Mouse (Mus musculus) limb, embryonic 14.5 days (tissue): ENCODE results near the gene Riiad1. TPM values are rescaled to one million over a fixed set of nuclear protein-coding genes. Genes with fewer than 3 reads are reported as not detected.
A peak's percentile ranks its signal among the peaks of the same experiment; 100 is the strongest.

Experiments
- ATAC-seq: fragments of 200-750 bp; cut with Nextera tagmentation; 2 replicates; pipeline ENCODE4 v1.8.0; 2017; ENCODE audit warnings: low read depth, moderate number of reproducible peaks, moderate TSS enrichment; ENCODE audit not compliant: low FRiP score
- DNase-seq: peaks from one replicate; pipeline ENCODE4 v3.0.0-alpha.2; 2015; ENCODE audit warnings: low spot score
- H3K27ac ChIP-seq: fragments of 300-500 bp; sonication (generic); replicated peaks from 2 replicates; pipeline ENCODE4 v1.5.1; 2014; ENCODE audit warnings: low read depth, mild to moderate bottlenecking, low read length, moderate library complexity, mixed read lengths
- H3K27me3 ChIP-seq: fragments of 300-500 bp; sonication (generic); 2 replicates; pipeline ENCODE4 v1.6.1; 2014; ENCODE audit warnings: low read length, mixed read lengths; ENCODE audit not compliant: control insufficient read depth, insufficient read depth
- H3K36me3 ChIP-seq: fragments of 300-500 bp; sonication (generic); 2 replicates; pipeline ENCODE4 v1.6.1; 2014; ENCODE audit warnings: mild to moderate bottlenecking, low read length, moderate library complexity, mixed read lengths; ENCODE audit not compliant: control insufficient read depth, insufficient read depth
- H3K4me1 ChIP-seq: fragments of 300-500 bp; sonication (generic); 2 replicates; pipeline ENCODE4 v1.6.1; 2014; ENCODE audit warnings: antibody characterized with exemption, low read length, mixed read lengths; ENCODE audit not compliant: control insufficient read depth, insufficient read depth
- H3K4me2 ChIP-seq: fragments of 300-500 bp; sonication (generic); replicated peaks from 2 replicates; pipeline ENCODE4 v1.6.1; 2014; ENCODE audit warnings: low read depth, mild to moderate bottlenecking, low read length, moderate library complexity; ENCODE audit not compliant: severe bottlenecking
- H3K4me3 ChIP-seq: fragments of 300-500 bp; sonication (generic); replicated peaks from 2 replicates; pipeline ENCODE4 v1.5.1; 2014; ENCODE audit warnings: low read length
- H3K9ac ChIP-seq: fragments of 300-500 bp; sonication (generic); 2 replicates; pipeline ENCODE4 v1.6.1; 2014; ENCODE audit warnings: mild to moderate bottlenecking, low read depth, low read length, moderate library complexity; ENCODE audit not compliant: severe bottlenecking
- H3K9me3 ChIP-seq: fragments of 300-500 bp; sonication (generic); 2 replicates; pipeline ENCODE4 v1.6.1; 2016; ENCODE audit warnings: low read length; ENCODE audit not compliant: control insufficient read depth
- POLR2A ChIP-seq: fragments of 200-500 bp; IDR thresholded peaks from 2 replicates; pipeline ENCODE4 v1.8.0; 2012; ENCODE audit warnings: inconsistent platforms, mild to moderate bottlenecking, moderate library complexity, borderline replicate concordance; ENCODE audit not compliant: insufficient read depth, insufficient read length; ENCODE audit errors: extremely low read depth
- WGBS: fragments of 180-500 bp; shearing (Covaris S2); extraction: QIAGEN DNeasy Blood & Tissue Kit; methylation state at CpG from one replicate; pipeline ENCODE4 v1.1.7; 2014; 5-methylcytosine and 5-hydroxymethylcytosine counted together
- polyA plus RNA-seq, 2 experiments: library from polyadenylated mRNA; depleted of rRNA in 1 of 2; stranded (reverse) in 1 of 2; unstranded in 1 of 2; fragments of >200 nt; fragmentation: Nextera tagmentation in 1 of 2; extraction: Ambion mirVana in 1 of 2; gene quantifications; 2 replicates each; pipeline versions ENCODE4 v1.2.1 to v1.2.3; 2012 to 2014

The Riiad1 gene
- polyA plus RNA-seq (2012; rRNA removed) (1.4 and 2.1 TPM in 2 replicates), polyA plus RNA-seq (2014; fragmentation: Nextera tagmentation; extraction: Ambion mirVana) (3.6 and 3.8 TPM in 2 replicates)

GRCm38 (mm10) chr3:94480291-94480884 lies at the start of gene Riiad1:
TSS of gene Riiad1 (minus strand) at chr3:94480341.
- H3K9ac ChIP-seq, result no peak within 1 kb of the TSS
- TF ChIP-seq POLR2A, result no peak
- no peak within 1 kb of the TSS for H3K4me3 ChIP-seq
- H3K27me3 ChIP-seq, result 0 out of 2 replicates have a peak, but pooled peaks cover 10% of the 10 kb centered on the region
- H3K4me2 ChIP-seq, result 0 out of 2 replicates have a peak within 1 kb of the TSS, but pooled peaks have one; percentile 3
- H3K36me3 ChIP-seq, result no peaks in the 10 kb centered on the region
- DNase-seq, result no peak
- 10% methylated on average over 15 of the region's 16 CpGs for WGBS
- ATAC-seq, result no peak
- peaks cover 3% of the 10 kb centered on the region; the same call in 1 of the 2 replicates for H3K4me1 ChIP-seq
- H3K9me3 ChIP-seq, result no peaks in the 10 kb centered on the region
- H3K27ac ChIP-seq, result no peak within 1 kb of the TSS

GRCm38 (mm10) chr3:94526731-94527130 lies 46.6 kb upstream of the Riiad1 start:
- no peak for DNase-seq
- H3K9ac ChIP-seq, result no peak overlapping the region

DNA sequence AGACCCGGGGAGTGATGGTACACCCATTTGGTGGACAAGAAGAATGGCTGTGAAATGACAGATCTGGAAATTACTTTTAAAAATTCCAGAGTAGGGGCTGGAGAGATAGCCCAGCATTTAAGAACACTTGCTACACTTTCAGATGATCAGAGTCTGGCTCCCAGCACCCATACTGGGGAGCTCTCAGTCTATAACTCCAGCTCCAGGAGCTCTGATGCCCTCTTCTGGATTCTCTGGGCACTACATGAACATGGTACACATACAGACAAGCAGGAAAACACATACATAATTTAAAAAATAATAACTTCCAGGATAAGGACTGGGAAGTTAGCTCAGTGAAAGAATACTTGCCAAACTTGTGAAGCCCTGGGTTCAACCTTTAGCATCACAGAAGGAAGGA lies 26.5 kb upstream of the Riiad1 start:
- Histone ChIP-seq H3K27ac (no peak overlapping the region), H3K4me1 (no peaks in the 10 kb centered on the region), H3K4me2 (no peak overlapping the region), H3K4me3 (no peak overlapping the region), H3K27me3 (no peaks in the 10 kb centered on the region), H3K36me3 (peaks cover 59% of the 10 kb centered on the region), H3K9ac (no peak overlapping the region), H3K9me3 (no peaks in the 10 kb centered on the region)
- no peak for DNase-seq
- 89% methylated on average over 1 of the region's 1 CpGs for WGBS
- no peak for TF ChIP-seq POLR2A
- ATAC-seq, result no peak

More at GRCm38 (mm10) chr3:94526731-94527130, 46.6 kb upstream of the Riiad1 start:
- H3K36me3 ChIP-seq, result peaks cover 51% of the 10 kb centered on the region
- no peaks in the 10 kb centered on the region for H3K27me3 ChIP-seq
- H3K4me2 ChIP-seq, result no peak overlapping the region
- WGBS, result 70% methylated on average over 2 of the region's 2 CpGs
- H3K4me1 ChIP-seq, result no peaks in the 10 kb centered on the region
- no peak for ATAC-seq
- no peak overlapping the region for H3K27ac ChIP-seq
- H3K9me3 ChIP-seq, result no peaks in the 10 kb centered on the region
- no peak for TF ChIP-seq POLR2A
- no peak overlapping the region for H3K4me3 ChIP-seq

DNA sequence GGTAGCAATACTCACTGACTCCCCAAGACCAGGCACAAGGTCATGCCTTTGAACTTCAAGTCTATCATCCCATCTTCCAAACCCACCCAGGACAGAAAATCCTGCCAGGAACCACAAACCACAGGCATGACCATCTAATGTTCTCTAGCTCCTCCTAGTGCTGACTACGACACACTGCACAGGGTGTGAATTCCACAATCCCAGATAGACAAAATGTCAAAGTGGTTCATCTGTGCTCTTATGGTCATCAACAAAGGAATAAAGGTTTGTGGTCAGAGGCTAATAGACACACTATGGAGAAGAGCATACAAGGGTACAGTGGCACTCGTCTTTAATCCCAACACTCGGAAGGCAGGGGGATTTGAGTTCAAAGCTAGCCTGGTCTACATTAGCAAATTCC lies 22.1 kb upstream of the Riiad1 start:
- DNase-seq, result peak; percentile 16
- WGBS, result 77% methylated on average over 3 of the region's 3 CpGs
- no peak overlapping the region for H3K4me2 ChIP-seq
- no peaks in the 10 kb centered on the region for H3K9me3 ChIP-seq
- H3K36me3 ChIP-seq, result peaks cover 38% of the 10 kb centered on the region
- no peak overlapping the region for H3K4me3 ChIP-seq
- H3K4me1 ChIP-seq, result no peaks in the 10 kb centered on the region
- no peak overlapping the region for H3K9ac ChIP-seq
- ATAC-seq, result no peak
- no peaks in the 10 kb centered on the region for H3K27me3 ChIP-seq
- no peak for TF ChIP-seq POLR2A
- H3K27ac ChIP-seq, result no peak overlapping the region

DNA sequence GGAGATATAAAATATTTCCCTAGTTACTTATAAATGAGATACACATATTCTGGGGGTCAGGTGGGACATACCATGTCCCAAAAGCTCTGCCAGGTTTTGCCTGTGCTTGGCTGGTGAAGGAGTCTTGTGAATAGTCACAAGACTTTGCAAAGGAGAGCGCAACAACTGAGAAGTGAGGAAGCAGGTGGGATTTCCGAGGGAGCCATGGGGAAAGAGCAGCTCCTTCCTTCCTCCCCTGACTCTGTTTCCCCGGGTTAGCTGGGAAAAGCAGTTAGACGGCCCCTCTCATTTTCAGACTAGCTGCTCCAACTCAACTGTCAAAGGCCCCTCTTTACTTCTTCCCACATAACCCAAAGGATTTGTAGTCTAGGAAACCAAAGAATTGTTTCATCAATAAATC lies 17.0 kb upstream of the Riiad1 start:
- DNase-seq, result no peak
- no peak for TF ChIP-seq POLR2A
- H3K4me3 ChIP-seq, result no peak overlapping the region
- no peak for ATAC-seq
- no peak overlapping the region for H3K27ac ChIP-seq
- peaks cover 47% of the 10 kb centered on the region for H3K36me3 ChIP-seq
- 89% methylated on average over 4 of the region's 4 CpGs for WGBS
- H3K9me3 ChIP-seq, result no peaks in the 10 kb centered on the region
- H3K9ac ChIP-seq, result no peak overlapping the region
- no peaks in the 10 kb centered on the region for H3K27me3 ChIP-seq
- no peak overlapping the region for H3K4me2 ChIP-seq
- no peaks in the 10 kb centered on the region for H3K4me1 ChIP-seq
